Mouse (Mus musculus): Measurements from ENCODE around the gene Sgk1.

Gene Sgk1

GRCm38 (mm10) chr10:21882184-21883081 lies at the start of gene Sgk1:
Gene Sgk1, plus strand, starts transcription at chr10:21882184.
- peak; percentile 76 to 78 for DNase-seq (ENCODE audit: low spot score in 2 of 2)

GRCm38 (mm10) chr10:21832282-21832681 lies 49.7 kb upstream of the Sgk1 start:
- DNase-seq (ENCODE audit: low spot score in 2 of 2): peak in 1 of 2 experiments; percentile 20

GRCm38 (mm10) chr10:21833757-21834156 lies 48.2 kb upstream of the Sgk1 start:
- DNase-seq (ENCODE audit: low spot score in 2 of 2): no peak

- DNase-seq (ENCODE audit: low spot score in 2 of 2): no peak
These were observed 46.9 kb upstream of the Sgk1 start for GRCm38 (mm10) chr10:21835077-21835476.

GRCm38 (mm10) chr10:21839248-21840155 lies 42.5 kb upstream of the Sgk1 start:
- no peak for DNase-seq (ENCODE audit: low spot score in 2 of 2)

- no peak for DNase-seq (ENCODE audit: low spot score in 2 of 2)
These were observed 38.7 kb upstream of the Sgk1 start for GRCm38 (mm10) chr10:21843326-21843725.

- no peak for DNase-seq (ENCODE audit: low spot score in 2 of 2)
These were observed 38.1 kb upstream of the Sgk1 start for GRCm38 (mm10) chr10:21843861-21844260.

GRCm38 (mm10) chr10:21844391-21844790 lies 37.6 kb upstream of the Sgk1 start:
- DNase-seq (ENCODE audit: low spot score in 2 of 2): no peak

GRCm38 (mm10) chr10:21845601-21846282 lies 36.2 kb upstream of the Sgk1 start:
- DNase-seq (ENCODE audit: low spot score in 2 of 2): no peak

- DNase-seq (ENCODE audit: low spot score in 2 of 2): no peak
These were observed 35.6 kb upstream of the Sgk1 start for GRCm38 (mm10) chr10:21846366-21846765.

GRCm38 (mm10) chr10:21847026-21847820 lies 34.8 kb upstream of the Sgk1 start:
- DNase-seq (ENCODE audit: low spot score in 2 of 2): no peak

- no peak for DNase-seq (ENCODE audit: low spot score in 2 of 2)
These were observed 33.9 kb upstream of the Sgk1 start for GRCm38 (mm10) chr10:21847931-21848670.

GRCm38 (mm10) chr10:21849251-21849650 lies 32.7 kb upstream of the Sgk1 start:
- no peak for DNase-seq (ENCODE audit: low spot score in 2 of 2)

GRCm38 (mm10) chr10:21850330-21850729 lies 31.7 kb upstream of the Sgk1 start:
- no peak for DNase-seq (ENCODE audit: low spot score in 2 of 2)

GRCm38 (mm10) chr10:21853122-21853521 lies 28.9 kb upstream of the Sgk1 start:
- DNase-seq (ENCODE audit: low spot score in 2 of 2): no peak

GRCm38 (mm10) chr10:21853566-21854328 lies 28.2 kb upstream of the Sgk1 start:
- peak; percentile 17 to 42 for DNase-seq (ENCODE audit: low spot score in 2 of 2)

GRCm38 (mm10) chr10:21855338-21855737 lies 26.6 kb upstream of the Sgk1 start:
- DNase-seq (ENCODE audit: low spot score in 2 of 2): no peak

GRCm38 (mm10) chr10:21857676-21858075 lies 24.3 kb upstream of the Sgk1 start:
- no peak for DNase-seq (ENCODE audit: low spot score in 2 of 2)

GRCm38 (mm10) chr10:21858437-21858974 lies 23.5 kb upstream of the Sgk1 start:
- no peak for DNase-seq (ENCODE audit: low spot score in 2 of 2)

All from frontal cortex, postnatal 36 days (tissue).